Mouse (Mus musculus): ENCODE results near the gene Ifnlr1.

DNA sequence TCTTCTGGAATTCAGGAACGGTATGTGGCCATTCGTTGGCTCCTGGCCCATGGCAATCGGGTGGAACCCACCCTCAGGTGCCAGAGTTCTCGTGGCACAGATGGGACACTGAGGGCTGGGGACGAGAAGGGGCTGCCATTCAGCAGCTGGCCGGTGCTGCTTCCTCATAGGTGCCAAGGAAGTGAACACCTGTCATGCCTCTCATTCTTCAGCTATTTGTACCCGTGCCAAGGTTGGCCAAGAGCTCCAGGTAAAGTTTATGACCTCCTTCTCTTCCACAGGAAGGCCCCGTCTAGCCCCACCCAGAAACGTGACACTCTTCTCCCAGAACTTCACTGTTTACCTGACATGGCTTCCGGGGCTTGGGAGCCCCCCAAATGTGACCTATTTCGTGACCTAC lies 4.2 kb downstream of the Ifnlr1 start:
- no peak for TF ChIP-seq POLR2A (IDR thresholded peaks at IDR 0.05; ENCODE audit: insufficient read depth, low read depth, low read length)
- TF ChIP-seq CTCF (IDR thresholded peaks at IDR 0.05): no peak

Measured in heart, adult 2 months (tissue).